Mouse (Mus musculus) right cerebral cortex, postnatal 14 days (tissue): ENCODE measurements around the gene Rps6ka2.
"Not testable (repeated sequence)": the region's sequence is repeated elsewhere in the genome, so short reads cannot be mapped to it uniquely, and the experiment has no call there.

Experiments used
- DNase-seq: peaks from one replicate; pipeline ENCODE4 v3.0.0; 2022

Gene Rps6ka2

GRCm38 (mm10) chr17:7169627-7170303, at the start of gene Rps6ka2:
TSS of gene Rps6ka2 (plus strand) at chr17:7170115.
- DNase-seq, result peak; percentile 94

- DNase-seq, result not testable (repeated sequence)
Observed at GRCm38 (mm10) chr17:7120835-7121234, 49.1 kb upstream of the Rps6ka2 start.

DNA sequence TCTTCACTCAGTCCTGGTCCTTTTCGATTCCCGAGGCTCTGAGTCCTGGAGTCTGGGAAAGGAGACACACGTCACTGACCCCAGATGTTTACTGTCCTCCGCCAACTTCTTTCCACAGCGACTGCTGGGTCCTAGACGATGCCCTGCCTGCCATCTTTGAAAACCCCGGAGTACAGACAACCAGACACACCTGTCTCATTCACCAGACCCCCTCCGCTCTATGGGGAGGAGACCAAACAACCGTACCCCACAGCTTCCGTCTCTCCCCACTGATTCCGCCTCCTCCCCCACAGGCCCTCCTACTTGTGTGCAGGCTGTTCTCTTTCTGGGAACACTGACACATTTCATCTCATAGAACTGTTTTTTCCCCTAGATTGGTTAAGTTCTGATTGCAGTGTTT, 47.4 kb upstream of the Rps6ka2 start:
- DNase-seq, result not testable (repeated sequence)

DNA sequence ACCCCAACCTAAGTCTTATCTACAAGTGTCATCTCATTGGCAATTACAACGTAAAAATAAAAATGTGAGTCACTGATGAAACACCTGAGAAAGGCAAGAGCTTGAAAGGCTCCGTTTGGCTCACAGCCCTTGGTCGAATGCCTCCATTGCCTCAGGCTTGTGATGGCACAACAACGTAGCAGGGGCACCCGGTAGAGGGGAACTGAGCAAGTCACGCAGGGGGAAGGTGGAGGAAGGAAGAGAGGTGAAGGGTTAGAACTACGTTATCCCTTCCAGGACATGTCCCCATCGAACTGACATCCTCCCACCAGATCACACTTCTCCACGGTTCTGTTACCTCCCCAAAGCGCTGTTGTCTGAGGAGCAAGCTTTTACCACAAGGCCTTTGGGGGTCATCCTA, 43.4 kb upstream of the Rps6ka2 start:
- DNase-seq, result not testable (repeated sequence)

GRCm38 (mm10) chr17:7134002-7134401, 35.9 kb upstream of the Rps6ka2 start:
- DNase-seq, result not testable (repeated sequence)

GRCm38 (mm10) chr17:7135277-7135676, 34.6 kb upstream of the Rps6ka2 start:
- not testable (repeated sequence) for DNase-seq

DNA sequence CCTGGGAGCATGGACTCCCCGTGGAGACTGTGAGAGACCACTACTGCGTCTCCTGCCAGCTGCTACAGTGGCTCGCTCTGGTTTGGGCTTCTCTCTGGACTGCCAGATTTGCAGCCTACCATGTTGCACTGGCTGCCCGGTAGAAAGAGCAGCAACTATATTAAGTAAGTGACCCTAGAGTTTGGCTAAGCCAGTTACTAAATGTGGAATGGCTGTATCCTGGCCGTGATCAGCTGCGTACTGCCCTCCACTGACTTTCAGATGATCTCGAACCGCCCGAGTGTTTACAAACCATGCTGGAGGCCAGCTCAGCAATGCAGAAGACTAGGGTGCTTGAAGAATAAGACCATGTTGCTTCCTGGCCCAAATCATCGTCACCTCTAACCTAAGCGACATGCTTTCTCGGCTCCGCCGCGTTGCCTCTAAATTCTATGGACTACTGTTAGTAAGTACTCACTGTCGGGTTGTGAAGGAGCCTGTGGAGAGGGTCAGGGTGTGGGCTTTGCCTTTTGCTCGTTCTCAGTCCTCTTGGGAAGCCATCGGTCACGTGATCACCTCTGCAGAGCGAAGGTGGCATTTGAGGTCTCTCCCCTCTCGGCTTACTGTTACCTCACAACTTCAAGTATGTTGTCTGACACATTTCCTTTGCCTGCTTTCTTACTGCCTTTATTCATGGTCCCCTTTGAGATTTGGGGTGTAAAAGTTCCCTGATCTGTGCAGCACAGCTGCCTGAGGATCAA, 31.6 kb upstream of the Rps6ka2 start:
- no peak for DNase-seq

- no peak for DNase-seq
Observed at GRCm38 (mm10) chr17:7140399-7141174, 29.3 kb upstream of the Rps6ka2 start.

DNA sequence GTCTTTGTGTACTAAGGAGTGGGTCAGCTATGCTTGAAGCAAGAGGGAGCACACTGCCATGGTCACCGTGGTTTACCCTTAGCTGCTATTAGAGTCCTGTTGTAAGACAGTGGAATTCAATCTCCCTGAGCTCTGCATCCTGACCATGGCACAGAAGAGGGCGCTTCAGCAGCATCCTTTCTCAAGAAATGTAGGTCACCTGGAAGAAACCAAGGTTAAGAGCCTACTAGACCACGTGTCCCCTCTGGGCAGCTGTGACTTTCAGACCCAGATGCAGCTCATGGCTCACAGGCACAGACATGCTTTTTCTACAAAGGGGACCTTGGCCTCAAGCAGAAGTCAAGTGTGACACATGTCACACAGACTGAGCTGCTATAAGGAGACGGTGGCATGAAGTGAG, 27.5 kb upstream of the Rps6ka2 start:
- no peak for DNase-seq

- DNase-seq, result no peak
Observed at GRCm38 (mm10) chr17:7143885-7144518, 25.9 kb upstream of the Rps6ka2 start.

DNA sequence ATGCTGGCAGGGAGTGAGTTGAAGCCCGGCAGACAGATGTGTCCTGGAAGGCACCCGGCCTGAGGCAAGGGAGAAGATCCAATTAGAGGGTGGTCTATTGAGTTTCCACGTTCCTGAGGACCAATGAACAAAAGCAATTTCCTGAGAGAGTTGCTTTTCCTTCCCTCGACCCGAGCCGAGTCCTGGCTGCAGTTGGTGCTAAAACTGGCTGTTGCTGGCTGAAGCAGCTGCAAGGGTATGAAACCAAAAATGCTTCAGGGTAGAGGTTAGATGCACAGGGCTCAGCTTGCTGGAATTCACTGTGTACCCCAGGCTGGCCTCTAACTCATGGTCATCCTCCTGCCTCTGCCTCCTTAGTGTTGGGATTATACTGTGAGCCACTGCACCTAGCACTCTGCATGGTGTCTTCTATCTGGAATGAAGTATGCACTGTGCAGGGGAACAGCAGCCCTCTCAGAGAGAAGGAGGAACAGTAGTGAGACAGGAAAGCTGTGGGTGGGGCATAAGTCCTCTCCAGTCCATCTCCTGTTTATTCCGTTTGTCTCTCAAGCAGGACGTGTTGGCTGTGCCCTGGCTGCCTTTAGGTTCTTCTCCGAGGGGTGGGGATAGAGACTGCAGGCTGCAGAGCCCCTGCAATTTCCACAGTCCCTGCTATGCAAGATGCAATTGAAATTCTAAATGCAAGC, 24.4 kb upstream of the Rps6ka2 start:
- no peak for DNase-seq

DNA sequence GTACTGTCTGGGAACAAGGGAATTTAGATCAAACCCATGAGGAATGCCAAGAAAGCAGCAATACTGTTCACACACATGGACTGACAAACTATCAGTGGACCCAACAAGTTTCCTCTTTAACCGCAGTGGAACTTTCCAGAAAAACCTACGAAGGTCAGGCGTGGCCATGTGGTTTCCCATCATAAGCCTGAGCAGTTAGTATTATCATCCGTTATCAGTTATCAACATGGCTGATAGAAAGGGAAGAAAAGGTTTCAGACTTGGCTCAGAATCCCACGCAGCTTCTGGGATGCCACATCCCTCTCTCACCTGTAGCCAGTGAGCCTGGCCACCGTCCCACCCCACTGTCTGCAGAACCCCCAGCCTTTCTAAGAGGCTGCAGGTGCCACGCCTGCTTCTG, 23.4 kb upstream of the Rps6ka2 start:
- DNase-seq, result no peak

GRCm38 (mm10) chr17:7147920-7148321, 22.0 kb upstream of the Rps6ka2 start:
- no peak for DNase-seq

DNA sequence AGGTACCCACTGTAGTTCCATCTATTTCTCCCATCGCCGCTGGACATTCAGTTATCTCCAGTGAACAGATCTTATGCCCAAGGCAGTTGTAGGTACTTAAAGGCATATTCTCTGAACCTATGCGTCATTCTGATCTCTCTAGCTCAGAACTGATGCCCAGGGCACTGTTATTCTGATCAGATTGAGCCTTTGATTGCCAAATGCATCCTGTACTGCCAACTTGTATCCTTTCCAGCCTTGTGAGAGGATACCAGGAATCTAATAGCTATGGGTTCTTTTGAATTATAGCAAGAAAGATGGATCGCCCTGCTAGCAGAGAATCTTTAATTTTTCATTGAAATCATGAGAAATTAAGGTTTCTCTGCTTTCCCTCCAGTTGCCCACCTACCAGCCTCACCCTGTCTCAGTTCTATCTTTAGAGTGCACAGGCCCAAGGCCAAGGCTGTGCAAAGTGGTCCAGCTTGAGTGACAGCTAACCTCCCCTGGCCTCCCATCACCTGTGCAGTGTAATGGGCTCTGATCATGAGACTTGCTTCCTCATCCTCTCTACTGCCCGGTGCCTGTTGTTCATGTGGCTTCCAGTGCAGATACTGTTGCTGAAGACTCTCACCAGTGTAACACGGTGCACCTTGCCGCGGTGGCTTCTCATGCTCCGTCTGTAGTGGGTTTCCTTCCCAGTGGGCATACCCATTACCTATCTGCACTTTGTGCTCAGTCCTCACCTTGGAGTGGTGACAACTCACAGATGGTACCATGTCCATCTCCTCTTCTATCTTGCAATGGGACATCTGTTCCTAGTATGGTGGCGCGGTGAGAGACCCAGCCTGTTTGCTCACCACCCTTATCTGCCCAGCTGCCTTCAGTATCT, 20.4 kb upstream of the Rps6ka2 start:
- DNase-seq, result no peak

- DNase-seq, result no peak
Observed at GRCm38 (mm10) chr17:7151446-7152100, 18.3 kb upstream of the Rps6ka2 start.

DNA sequence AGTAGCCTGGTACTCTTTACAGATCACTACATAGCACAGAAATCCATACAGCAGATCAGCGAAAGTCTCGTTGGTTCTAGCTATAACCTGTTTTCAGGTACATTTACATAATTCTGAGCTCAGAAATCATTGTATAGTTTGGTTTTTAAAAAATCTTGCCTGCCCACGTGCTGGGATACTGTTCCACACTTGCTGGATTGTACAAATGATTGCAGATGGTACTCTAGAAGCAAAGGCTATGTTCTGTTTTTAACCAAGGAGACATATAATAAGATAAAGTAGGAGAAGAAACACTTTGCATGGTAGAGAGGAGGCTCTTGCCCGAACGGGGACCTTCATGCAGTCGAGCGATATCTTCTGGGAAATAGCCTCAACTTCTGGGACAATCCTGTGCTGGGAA, 17.3 kb upstream of the Rps6ka2 start:
- no peak for DNase-seq

DNA sequence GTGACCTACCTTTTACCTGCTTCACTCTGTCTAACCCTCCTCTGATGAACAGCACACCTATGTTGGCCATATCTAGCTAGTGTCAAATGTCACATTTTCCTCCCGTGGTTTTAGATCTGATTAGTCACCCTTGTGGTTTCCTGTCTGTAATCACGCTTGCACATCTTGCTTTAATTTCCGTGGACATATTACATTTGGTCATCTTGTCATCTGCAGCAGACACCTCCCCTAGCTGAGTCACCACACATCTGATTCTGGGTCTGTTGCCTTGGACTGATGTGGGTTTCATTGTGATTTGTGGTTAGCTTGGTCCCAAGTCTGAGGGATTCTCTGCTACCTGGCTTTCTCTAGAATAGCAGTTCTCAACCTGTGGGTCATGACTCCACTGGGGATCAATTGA, 6.0 kb upstream of the Rps6ka2 start:
- DNase-seq, result no peak

DNA sequence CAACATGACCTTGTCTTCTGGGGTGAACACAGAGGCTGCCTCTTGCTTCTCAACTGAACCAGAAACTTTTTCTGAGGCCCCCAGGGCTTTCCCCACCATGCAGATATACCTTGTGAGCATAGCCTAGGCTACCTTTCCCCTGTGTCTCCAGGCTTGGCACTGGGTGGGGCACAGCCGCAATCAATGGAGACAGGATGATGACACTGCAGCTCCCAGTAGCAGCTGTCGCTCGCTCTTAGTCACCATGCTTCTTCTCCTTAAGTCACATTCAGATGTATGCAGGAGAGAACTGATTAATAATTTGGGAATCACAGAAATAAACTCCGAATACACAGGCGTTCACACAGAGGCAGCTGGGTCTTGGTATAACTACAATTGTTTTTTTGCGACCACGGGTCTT, 4.4 kb upstream of the Rps6ka2 start:
- DNase-seq, result no peak

DNA sequence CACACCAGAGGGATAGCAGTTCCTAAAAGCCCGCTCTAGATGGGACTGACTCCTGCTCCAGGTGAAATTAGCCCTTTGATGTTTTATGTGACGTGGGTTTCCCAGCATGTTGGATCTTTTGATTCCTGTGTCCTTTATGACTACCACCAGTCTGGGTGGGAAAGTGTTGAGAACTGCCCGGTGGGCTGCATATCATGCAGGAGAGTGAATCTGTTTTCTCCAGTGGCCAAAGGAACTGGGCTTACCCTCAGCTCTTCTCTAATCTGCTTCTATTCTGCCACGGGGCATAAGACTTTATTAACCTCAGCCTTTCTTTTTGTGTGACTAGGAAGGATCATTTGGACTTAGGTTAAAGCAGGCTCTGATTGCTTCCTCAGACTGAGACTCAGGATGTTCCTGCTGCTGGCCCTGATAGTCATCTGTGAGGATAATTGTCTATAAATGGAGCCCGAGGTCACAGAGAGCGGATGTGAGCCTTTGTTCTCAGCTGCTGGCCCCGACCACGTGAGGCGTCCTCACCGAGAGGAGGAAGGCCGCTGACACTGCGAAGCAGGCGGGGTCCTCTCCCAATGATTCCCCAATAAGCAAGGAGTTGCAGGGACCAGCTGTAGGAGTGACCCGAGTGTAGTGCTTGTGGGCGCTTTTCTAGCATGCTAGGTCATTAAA, 821 bp upstream of the Rps6ka2 start:
- peak; percentile 31 for DNase-seq
